Mouse (Mus musculus) urinary bladder, postnatal 14 days (tissue): ENCODE measurements around the gene Adgrg3.

Experiments used
- DNase-seq: peaks from one replicate; pipeline ENCODE4 v3.0.0; 2021; ENCODE audit warnings: low spot score

Gene Adgrg3

DNA sequence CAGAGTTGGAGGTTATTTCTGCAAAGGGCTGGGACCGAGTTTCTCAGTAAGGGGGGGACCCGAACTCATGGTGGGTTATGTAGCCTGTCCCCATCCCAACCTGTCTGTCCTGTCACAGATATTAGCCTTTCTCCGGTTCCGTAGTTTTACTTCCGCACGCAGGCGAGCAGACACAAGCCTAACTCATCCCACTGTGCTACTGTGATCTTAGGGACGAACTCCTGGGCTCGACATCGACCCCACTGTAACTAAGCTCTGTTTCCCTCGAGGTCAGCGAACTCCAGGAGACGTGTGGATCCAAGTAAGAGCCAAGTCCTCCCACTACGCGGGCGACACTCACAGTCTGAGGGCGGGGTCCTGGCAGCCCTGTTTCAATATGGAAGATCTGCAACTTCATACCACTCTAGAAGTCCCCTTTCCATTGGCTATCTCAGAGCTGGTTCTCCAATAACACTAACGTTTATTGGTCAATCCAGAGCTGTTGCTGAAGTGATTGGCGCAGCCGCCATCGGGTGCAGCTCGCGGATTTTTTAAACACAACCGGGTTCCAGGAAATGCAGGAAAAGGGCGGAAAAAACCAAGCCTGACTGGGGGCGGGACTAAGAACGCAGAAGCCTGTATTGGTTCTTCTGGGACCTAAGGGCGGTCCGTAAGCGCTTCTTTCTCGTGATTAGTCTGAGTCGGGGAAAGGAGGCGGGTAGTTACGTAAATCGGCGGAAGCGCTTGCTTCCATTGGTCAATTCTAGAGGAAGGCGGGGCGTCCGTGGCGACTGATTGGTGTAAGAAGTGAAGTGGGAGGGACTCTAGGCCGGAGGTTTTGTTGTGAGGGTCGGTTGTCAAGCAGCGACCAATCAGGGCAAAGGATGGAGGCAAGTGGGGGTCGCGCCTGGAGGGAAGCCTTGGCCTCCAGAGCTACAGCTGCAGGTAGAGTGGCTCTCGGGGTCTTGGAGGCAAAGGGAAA is 63.2 kb downstream of the Adgrg3 start, which contains the start of gene Katnb1:
Katnb1 (plus strand) TSS at position 806 of the 961 bp plus-strand sequence.
- DNase-seq: peak; percentile 97

DNA sequence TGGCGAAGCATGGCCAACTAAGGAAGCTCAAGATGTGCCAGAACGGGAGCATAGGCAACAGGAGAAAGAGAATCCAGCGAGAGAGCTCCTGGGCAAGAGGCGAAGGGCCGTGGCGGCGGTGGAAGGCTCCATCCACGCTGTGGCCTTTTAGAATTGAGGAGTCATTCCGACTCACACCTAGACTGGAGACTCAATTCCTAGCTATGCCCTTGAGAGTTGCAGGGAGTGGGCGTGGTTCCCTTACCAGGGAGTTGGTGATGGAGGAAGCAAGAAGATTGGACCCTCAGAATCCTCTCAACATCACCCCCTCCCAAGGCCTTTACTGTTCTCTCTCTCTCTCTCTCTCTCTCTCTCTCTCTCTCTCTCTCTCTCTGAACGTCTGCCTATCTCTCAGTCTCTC is 64.2 kb downstream of the Adgrg3 start:
- no peak for DNase-seq

DNA sequence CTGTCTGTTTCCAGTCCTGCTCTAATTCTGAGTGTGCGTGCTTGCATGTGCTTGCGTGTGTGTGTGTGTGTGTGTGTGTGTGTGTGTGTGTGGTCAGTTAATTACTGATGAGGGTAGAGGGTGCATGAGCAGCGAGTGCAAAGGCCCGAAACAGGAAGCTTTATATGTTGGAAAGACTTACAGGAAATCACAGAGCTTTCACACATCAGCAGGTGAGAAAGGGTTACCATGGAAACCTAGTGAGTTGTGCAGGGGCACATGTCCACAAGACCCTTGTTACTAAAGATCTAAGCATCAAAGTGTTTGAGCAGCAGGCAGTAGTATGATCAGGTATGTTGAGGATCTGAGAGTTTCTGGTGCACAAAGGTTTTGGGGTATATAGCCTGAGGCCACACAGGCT is 66.8 kb downstream of the Adgrg3 start:
- no peak for DNase-seq

DNA sequence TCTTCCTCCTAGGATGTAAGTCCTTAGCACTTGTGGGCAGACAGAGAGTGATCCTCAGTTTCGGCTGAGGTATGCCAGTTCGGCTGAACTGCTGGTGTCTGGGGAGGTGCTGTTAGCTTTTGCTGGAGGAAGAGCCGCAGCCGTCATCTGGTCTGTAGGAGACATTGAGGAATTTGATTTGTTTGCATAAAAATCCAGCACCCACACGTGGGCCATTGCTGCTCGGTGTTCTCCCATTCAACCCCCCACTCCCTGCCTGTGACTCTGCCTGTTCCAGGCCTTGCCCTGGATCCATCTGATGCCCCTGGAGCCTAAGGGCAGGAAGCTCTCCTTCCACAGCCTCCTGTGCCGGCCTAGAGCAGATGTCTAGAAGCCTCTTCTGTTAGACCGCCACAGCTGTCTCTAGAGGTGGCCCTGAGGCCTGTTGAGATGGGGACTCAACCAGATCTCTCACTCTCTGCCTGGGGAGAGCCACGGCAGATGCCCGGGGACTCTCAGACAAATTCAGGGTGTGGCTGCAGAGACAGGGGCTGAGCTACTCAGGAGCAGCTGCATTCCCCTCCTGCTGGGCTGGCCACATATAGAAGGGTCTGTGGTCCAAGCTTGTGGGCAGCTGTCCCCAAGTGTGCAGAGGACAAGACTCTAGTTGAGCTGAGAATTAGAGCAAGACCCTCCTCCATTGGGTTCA is 67.4 kb downstream of the Adgrg3 start:
- no peak for DNase-seq

DNA sequence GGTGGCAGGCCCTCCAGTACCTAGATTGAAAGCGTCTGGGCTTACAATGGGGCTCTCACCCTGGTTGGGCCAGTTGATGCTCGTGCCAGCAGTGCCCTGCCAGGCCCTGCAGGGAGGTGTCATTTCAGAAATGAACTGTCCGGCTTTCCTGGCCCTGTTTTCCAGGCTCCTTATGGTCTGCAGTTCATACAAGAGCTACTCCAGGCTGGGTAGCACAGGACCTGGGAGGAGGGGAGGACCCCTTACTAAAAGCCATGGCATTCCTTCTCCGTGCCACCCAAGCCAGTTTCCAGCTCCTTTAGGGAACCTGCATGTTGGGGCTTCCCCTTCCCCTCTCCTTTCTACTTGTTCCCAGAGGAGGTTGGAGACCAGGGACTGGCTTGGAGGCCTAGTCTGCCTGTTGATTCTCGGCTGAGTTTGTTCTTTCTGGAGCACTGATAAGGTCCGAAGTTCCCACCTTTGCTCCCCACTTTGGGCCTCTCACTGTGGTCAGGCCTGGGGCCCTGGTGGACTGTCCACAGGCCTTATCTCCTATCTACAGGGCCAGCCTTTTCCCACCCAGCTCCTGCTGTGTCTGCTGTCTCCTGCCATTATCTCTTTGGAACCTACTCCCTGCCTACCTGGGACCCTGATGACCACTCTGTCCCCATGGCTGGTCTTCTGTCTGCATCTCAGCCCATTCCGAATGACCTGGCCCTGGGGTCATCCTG is 68.1 kb downstream of the Adgrg3 start:
- no peak for DNase-seq

DNA sequence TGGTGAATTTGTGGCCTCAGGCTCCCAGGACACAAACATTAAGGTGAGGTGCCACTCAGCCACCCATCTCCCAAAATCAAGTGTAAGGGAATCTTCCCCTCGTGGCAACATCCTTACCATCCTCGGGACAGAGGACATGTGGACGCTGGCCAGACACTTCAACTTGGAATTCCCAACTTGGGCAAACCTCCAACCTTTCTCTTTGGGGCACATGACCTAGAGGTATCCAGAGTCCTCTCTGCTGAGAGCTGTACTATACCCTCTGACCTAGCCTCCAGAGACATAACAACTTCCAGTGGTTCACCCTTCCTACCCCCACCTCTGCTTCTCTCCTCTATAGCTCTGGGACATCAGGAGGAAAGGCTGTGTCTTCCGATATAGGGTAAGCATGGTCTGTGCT is 76.1 kb downstream of the Adgrg3 start:
- DNase-seq: no peak
